Mouse (Mus musculus) 3134 (cell line): ENCODE results near the gene Olfr868.

Experiments
- DNase-seq: peaks from one replicate; pipeline ENCODE4 v3.0.0-alpha.2; 2011; ENCODE audit warnings: low spot score; ENCODE audit not compliant: insufficient read length; ENCODE audit errors: extremely low read depth

Olfr868 gene

GRCm38 (mm10) chr9:20098326-20098725 is at the start of gene Olfr868:
Olfr868 (plus strand) TSS chr9:20098626.
- DNase-seq = no peak

DNA sequence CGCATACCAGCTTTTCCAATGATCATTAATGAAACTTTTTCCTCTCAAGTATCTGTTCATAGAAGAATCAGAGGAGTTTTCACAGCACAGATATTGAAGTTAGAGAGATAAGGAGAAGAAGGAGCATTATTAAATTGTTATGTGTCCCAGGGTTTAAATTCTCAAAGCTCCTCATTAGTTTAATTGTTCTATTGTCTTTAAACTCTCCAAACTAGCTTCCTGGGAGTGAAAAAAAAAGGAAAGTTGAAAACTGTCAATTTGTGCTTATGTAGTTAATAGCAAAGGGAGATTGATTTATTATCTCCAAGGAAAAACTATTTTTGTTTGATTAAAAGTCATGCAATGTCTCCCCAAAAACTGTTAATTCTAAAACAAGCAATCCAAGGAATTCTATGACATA is 41.0 kb upstream of the Olfr868 start, which contains the start of gene Olfr867:
Gene Olfr867, minus strand, starts transcription at position 101 of the 400 bp plus-strand sequence.
- DNase-seq = no peak

- no peak for DNase-seq
These were observed 28.2 kb upstream of the Olfr868 start for GRCm38 (mm10) chr9:20070236-20070635.

DNA sequence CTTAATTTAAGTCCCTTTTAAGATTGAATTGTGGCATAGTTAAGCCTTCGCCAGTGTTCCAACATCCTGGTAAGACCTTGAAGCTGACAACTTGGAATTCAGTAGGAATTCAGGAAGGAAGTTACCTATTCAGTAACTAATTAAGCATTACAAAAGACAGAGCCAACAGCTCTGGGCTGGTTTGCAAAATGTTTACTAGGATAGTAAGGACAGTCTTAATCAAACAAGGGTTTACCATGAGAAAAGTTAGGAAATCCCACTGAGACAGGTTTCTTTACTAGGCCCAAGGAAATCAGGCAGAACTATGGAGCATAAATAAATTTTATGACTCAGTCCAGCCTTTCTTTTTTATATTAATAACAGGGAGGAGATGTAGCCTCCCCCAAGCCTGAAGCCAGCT is 27.1 kb upstream of the Olfr868 start:
- DNase-seq = no peak

- no peak for DNase-seq
These were observed 24.8 kb upstream of the Olfr868 start for GRCm38 (mm10) chr9:20073523-20074177.

DNA sequence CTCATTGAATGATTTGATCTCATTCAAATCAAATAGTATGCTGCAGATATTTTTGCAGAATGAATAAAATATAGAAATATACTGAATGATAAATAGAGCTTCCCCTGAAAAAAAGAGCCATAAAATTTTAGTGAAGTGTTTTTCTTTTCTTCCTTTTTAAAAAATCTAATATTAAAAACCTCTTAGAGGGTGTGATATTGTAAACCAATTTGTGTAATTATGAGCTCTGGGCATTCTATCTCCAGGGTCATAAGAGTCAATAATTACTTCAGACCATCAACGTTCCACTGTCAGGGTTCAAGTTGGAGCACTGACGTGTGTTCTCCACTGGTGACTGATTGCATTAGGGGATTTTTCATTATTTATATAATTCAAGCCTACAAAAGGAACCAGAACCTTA is 30.3 kb downstream of the Olfr868 start, which contains the start of gene Olfr869:
Gene Olfr869, plus strand, starts transcription at position 301 of the 400 bp plus-strand sequence.
- no peak for DNase-seq

DNA sequence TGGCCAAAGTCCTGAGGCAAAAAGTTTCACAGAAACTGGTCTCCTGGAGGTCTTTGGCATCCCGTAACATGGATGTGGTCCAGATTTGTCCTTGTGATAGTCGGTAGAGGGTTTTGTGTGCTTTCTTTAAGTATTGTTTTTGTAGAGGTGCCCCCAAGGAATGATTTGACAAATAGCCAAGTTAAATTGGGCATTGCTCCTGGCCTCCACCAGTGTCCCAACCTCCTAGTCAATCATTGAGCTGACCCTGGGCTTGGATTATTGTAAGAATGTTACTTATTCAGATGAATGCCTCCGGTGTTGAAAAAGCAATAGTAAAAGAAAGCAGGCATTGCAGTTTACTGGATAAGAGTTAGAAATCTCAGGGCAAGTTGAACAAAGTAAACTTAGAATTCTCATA is 51.3 kb downstream of the Olfr868 start:
- no peak for DNase-seq
